Mouse (Mus musculus): ENCODE results near the gene Pgm1.

The Pgm1 gene

DNA sequence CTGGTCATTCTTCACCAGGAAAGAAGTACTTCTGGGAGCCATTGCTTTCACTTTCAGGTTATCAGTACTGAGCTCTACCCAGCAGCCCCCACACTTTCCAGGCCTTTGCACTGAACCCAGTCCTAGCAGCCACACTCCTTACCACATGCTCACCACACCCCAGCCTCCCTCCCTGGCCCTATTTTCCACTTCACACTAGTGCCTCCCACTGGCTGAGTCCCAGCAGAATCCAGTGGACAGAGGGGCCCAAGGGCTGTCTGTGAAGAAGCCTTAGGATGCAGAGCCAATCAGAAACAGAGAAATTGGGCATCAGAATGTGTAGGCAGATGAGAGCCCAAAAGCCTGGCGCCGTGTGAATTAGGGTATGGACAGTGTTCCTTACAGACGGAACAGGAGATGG lies 81.7 kb downstream of the Pgm1 start:
- DNase-seq (ENCODE audit: low spot score in 2 of 2): no peak

- DNase-seq (ENCODE audit: low spot score in 2 of 2): no peak
Measured at GRCm38 (mm10) chr4:100011563-100011962, 82.3 kb downstream of the Pgm1 start.

DNA sequence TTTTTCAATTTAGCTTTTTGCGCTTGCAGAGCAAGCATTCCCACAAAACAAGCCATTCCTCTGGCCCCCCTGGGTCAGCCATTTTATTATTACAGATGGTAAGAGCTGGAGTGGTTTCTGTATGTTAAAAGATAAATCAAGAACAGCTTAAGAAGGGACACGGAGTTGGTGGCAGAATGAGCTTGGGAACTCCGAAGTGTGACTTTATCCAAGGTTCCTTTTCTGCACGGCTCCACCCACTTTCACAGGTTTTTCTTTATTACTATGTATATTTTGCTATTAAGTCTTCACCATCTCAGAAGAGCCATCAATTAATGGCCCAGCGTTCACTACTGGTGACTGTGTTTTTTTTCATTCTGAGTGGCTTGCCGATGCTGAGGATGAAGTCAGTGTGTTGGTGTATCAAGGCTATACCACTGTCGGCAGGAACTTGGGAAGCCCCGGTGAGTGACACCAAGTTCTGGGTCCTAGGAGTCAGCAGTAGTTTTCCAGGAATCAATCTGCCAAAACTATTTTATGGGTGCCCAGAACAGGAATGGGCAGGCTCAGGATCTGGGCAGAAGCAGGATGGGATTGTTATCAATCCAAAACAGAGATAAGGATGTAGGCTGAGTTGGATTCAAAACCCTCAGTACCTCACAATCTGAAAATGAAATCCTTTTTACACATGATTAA lies 83.3 kb downstream of the Pgm1 start:
- no peak for DNase-seq (ENCODE audit: low spot score in 2 of 2)

GRCm38 (mm10) chr4:100027773-100028172 lies 98.6 kb downstream of the Pgm1 start:
- no peak for DNase-seq (ENCODE audit: low spot score in 2 of 2)

DNA sequence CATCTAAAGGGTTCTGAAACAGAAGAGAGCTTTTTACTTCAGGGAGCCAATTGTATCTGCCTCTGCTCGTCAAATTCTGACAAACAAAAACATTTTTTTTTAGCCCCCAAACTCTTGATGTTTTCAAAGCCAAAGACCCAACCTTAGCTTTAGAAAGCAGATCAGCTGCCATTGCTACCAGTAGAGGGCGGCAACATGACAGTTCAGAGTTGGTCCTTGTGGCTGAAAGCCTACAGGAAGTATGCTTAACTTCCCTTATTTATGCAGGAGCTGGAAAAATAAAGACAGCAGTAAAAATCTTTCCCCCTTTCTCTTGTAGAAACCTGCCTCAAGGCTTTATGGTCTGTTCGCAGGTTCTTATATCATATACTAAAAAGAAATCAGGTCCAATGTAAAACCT lies 99.4 kb downstream of the Pgm1 start:
- DNase-seq (ENCODE audit: low spot score in 2 of 2): peak in 1 of 2 experiments; percentile 80

DNA sequence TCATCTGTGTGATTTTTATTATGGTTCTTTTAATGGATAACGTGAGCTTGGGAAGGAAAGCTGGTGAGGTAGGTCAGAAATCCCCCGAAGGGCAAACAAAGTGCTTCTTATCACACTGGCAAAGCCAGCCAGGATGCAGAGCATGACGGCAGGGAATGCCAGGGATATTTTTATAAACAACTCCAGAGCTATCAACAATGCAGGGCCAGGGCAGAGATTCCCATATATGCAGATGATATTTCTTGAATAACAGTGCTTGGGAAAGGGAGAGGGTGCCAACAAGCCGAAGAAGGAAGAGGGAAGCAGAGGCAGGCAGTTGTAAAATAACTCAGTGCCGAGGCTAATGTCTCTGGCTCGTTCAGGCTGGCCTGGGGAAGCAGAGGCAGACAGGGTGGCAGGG lies 102.1 kb downstream of the Pgm1 start:
- no peak for DNase-seq (ENCODE audit: low spot score in 2 of 2)

GRCm38 (mm10) chr4:100032608-100033007 lies 103.4 kb downstream of the Pgm1 start:
- DNase-seq (ENCODE audit: low spot score in 2 of 2): no peak

- no peak for DNase-seq (ENCODE audit: low spot score in 2 of 2)
Measured at GRCm38 (mm10) chr4:100033944-100034343, 104.7 kb downstream of the Pgm1 start.

- DNase-seq (ENCODE audit: low spot score in 2 of 2): no peak
Measured at GRCm38 (mm10) chr4:100034971-100035370, 105.8 kb downstream of the Pgm1 start.

GRCm38 (mm10) chr4:100035919-100036554 lies 106.8 kb downstream of the Pgm1 start:
- DNase-seq (ENCODE audit: low spot score in 2 of 2): no peak

All from left cerebral cortex, adult 9 months (tissue).